Mouse (Mus musculus): ENCODE results near the gene Nav2. TPM values are rescaled to one million over a fixed set of nuclear protein-coding genes. Genes with fewer than 3 reads are reported as not detected.

Nav2 gene
- total RNA-seq, 2 experiments from 2014 or later: 77.1 to 106 TPM

DNA sequence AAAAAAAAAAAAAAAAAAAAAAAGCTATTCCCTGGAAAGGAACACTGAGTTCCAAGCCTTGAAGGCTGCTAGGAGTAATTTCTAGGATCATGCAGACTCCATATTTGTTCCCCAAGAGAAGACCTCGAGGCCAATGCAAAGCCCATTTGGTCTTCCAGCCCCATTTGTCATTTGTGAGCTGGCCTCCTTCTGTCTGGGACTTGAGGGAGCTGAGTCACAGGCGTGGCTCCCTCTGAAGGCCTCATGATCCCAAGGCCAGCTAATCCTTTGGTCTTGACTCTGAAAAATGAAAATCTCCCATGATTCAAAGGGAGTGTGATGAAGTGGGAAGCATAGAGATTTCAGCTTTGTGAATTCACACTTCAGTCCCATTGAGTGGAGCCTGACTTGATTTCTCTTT, 370.0 kb downstream of the Nav2 start:
- DNase-seq (ENCODE audit: low spot score in 2 of 2): no peak
- intact Hi-C loops (cut with DNase I): no loop called here

DNA sequence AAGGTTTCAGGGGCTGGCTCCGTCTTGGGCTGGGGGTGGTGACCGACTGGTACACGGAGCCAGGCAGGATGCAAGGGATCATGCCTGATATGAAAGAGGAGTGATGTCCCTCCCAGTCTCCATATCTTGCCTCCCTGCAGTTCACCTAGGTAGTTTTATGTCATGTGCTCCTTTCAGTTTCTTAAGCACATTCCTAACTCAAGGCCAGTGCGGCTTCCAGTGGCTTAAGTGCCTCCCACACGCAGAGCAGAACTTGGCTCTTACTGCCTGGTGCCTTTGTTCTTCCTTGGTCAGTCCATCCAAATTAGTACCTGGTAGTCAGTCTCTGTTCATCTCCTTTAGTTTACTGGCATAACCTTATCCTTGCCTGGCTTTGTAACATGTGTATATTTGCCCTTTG, 371.9 kb downstream of the Nav2 start:
- intact Hi-C loops (cut with DNase I): no loop called here
- DNase-seq (ENCODE audit: low spot score in 2 of 2): no peak

GRCm38 (mm10) chr7:49282446-49282845, 373.9 kb downstream of the Nav2 start:
- intact Hi-C loops (cut with DNase I): no loop called here
- no peak for DNase-seq (ENCODE audit: low spot score in 2 of 2)

DNA sequence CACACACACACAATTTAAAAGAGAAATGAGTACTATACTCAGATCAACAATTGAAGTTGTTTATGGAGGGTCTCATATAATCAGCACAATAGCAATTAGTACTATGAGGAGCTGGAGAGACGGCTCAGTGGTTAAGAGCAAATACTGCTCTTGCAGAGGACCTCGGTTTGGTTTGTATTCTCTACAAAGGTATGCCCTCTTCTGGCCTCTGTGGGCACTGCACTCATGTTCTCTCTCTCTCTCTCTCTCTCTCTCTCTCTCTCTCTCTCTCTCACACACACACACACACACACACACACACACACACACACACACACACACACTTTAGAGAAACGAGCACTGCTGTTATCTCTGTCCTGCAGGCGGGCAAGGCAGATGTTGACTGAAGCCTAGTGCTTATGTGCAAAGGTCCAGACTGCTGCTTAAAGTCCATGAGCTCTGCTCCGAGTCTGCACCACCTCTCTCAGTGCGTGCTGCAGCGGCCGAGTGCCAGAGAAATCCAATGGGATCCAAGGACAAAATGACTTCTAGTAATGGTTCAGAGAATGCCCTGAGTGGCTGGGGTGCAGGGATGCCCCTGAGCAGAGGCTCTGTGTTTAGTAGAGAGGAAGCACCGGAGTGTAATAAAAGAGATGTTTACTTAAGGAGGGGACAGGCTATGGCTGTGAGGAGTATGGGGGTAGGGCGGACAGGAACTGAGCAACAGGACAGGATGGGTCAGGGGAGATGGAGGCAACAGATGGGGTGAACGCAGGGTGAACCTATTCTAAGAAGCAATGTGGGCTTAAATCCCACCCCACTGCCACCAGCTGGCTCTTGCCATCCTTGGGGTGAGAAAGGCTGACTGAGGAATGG, 375.2 kb downstream of the Nav2 start:
- intact Hi-C loops (cut with DNase I): no loop called here
- DNase-seq (ENCODE audit: low spot score in 2 of 2): no peak

DNA sequence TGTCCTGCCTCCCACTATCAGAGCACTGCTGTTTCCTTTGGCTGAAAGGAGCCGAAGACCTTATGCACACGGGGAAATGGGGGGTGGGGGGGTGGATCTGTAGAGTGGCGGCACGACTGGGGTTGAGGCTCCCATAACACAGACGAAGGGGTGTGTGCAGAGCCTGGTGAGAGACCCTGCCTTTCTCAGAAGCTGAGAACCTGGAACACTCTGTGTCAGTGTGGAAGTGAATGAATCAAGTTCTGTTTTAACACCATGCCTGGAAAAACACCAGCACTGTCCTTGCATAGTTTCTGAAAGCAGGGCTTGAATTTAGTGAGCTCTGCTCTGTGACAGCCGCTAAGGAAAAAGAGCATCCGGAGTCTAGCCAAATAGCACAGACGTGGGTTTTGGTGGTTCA, 379.7 kb downstream of the Nav2 start:
- intact Hi-C loops (cut with DNase I): no loop called here

GRCm38 (mm10) chr7:49290308-49290707, 381.8 kb downstream of the Nav2 start:
- DNase-seq (ENCODE audit: low spot score in 2 of 2): no peak
- intact Hi-C loops (cut with DNase I): no loop called here

More for the DNA sequence above, 379.7 kb downstream of the Nav2 start:
- peak in 1 of 2 experiments; percentile 77 for DNase-seq (ENCODE audit: low spot score in 2 of 2)

GRCm38 (mm10) chr7:49291208-49291892, 382.8 kb downstream of the Nav2 start:
- intact Hi-C loops (cut with DNase I): no loop called here
- no peak for DNase-seq (ENCODE audit: low spot score in 2 of 2)

GRCm38 (mm10) chr7:49297148-49297547, 388.6 kb downstream of the Nav2 start:
- no peak for DNase-seq (ENCODE audit: low spot score in 2 of 2)
- intact Hi-C loops (cut with DNase I): no loop called here

DNA sequence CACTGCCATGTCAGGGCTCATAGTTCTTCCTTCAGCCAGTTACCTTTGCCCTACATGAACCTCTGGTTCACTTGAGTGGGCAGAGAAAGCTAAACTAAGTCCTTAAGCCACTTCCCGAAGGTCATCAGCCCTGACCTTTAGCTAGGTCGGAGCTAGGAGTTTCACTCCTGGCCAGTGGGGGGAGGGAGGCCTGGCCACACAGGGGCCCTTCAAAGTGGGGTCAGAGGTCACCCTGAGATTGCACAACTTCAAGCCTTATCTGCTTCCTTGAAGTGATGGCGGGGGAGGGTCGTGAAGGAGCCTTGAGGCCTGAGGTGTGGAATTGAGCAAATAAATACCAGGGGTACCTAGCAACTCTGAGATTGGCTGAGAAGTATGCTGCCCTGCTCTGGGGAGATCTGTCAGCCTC, 389.9 kb downstream of the Nav2 start:
- DNase-seq (ENCODE audit: low spot score in 2 of 2): no peak
- intact Hi-C loops (cut with DNase I): no loop called here

- intact Hi-C loops (cut with DNase I): no loop called here
- DNase-seq (ENCODE audit: low spot score in 2 of 2): peak in 1 of 2 experiments; percentile 42
These were observed 393.0 kb downstream of the Nav2 start for GRCm38 (mm10) chr7:49301487-49301886.

DNA sequence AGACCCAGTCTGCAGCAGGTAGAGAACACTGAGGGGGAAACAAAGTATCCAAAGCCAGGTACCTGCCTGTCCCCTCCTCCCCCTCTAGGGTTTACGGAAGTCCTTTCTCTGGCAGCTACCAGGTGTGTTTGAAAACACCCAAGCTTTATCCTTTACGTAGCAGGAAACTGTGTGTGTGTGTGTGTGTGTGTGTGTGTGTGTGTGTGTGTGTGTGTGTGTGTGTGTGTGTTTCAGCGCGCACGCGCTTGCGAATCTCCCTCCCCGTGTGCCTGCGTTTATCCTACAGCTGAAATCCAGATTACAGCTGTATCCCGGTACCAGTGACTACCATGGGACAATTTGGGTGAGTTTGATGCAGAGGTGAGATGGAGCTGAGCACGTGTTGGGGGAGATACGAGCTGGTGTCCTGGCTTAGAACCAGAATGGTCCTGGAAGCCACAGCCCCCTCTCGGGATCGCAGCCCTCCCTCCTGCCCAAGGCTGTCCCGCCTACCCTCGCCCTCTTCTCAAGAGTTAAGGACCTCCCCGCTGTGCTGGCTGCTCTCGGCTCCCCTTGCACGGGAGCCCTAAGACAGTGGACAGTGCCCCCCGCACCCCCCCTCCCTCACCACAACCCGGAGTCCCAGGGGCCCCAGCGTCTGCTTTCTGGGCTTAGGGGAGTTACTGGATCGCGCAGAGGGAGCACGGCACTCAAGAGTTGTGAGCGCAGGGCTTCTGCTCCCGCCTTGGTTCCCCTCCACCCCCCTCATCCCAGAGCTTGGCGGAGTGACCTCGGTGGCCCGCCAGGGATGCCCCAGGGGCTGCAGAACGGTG, 395.3 kb downstream of the Nav2 start:
- intact Hi-C loops (cut with DNase I): no loop called here

DNA sequence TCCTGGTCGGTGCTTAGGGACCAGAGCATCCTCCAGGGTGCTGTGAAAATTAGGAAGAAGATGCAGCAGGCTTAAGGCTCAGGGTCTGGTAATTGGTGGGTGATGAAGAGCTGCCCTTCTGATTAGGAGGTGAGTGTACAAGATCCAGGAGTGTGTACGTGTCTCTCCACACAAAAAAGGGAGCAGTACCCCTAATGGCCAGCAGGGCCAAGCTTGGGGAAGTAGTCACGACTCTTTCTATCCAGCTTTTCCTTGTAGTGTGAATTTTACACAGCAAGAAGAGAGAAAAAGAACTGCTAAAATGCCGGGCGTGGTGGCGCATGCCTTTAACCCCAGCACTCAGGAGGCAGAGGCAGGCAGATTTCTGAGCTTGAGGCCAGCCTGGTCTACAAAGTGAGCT, 399.2 kb downstream of the Nav2 start:
- intact Hi-C loops (cut with DNase I): no loop called here
- no peak for DNase-seq (ENCODE audit: low spot score in 2 of 2)

More for the DNA sequence above, 395.3 kb downstream of the Nav2 start:
- no peak for DNase-seq (ENCODE audit: low spot score in 2 of 2)

- no peak for DNase-seq (ENCODE audit: low spot score in 2 of 2)
- intact Hi-C loops (cut with DNase I): no loop called here
These were observed 401.2 kb downstream of the Nav2 start for GRCm38 (mm10) chr7:49309746-49310145.

DNA sequence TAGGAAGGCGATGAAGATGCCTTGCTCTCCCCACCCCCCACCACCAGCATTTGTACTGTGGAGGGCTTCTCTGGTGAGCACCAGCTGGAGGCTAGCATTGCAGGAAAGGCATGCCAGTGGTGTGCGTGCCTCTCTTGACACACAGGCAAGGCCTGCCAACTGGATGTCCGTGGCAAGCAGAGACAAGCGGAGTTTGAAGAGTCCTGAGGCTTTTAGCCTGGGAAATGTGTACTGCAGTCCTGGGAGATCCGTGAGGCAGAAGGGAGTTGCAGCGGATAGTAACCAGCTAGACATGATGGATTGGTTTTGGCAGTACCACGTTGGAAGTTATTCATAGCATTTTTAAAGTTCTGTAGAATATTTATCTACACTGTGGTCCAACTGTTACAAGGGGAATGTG, 405.4 kb downstream of the Nav2 start:
- intact Hi-C loops (cut with DNase I): no loop called here
- no peak for DNase-seq (ENCODE audit: low spot score in 2 of 2)

DNA sequence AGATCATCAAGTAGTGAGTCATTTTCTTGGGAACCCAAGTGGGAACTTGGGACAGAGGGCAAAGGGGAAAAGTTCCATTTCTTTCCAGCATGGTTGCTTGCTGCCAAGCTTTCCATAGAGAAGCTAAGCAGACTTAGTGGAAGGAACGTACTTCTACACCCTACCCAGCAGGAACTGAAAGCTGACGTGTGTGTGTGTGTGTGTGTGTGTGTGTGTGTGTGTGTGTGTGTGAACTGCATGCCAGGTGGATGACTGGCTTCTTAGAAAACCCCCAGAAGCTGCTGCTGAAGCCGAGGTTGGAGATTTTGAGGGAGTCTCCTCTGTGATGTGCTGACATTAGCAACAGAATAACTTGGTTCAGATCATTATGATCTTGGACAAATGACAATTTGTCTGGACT, 406.5 kb downstream of the Nav2 start:
- no peak for DNase-seq (ENCODE audit: low spot score in 2 of 2)
- intact Hi-C loops (cut with DNase I): no loop called here

DNA sequence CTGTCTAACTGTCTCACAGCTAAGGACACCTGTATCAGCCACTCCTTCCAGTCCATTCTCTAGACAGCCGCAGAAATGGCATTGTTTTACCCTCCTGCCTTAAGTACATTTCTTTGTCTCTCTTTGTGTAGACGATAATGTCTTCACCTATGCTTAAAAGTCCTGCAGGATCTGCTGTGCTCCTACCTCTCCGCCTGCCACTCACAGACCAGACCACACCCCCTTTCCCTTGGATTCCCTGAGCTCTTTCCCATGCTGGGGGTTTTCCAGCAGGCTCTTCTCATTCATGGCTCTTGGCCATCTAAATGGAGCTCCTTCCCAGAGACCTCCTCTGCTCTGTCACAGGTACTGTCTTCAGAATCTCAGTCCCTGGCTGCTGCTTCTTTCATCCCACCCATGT, 408.1 kb downstream of the Nav2 start:
- intact Hi-C loops (cut with DNase I): no loop called here
- no peak for DNase-seq (ENCODE audit: low spot score in 2 of 2)

- DNase-seq (ENCODE audit: low spot score in 2 of 2): no peak
- intact Hi-C loops (cut with DNase I): no loop called here
These were observed 409.8 kb downstream of the Nav2 start for GRCm38 (mm10) chr7:49318183-49318897.

DNA sequence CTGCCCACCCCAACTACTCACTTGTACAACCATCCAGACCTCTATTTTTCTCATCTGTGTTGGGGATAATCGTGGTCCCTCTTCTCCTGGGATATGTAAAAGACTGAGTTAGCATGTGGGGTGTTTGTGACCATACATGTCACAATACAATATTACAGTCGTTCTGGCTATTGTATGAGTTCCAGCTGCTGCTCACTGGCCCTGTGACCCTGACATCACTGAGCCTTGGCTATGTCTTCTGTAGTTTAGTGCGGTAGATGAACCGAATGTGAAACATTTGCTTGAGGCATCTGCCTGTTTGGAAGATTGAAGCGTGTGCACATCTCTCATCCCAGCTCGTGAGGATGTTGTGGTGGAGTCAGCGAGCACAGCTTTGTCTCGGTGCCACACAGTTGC, 410.4 kb downstream of the Nav2 start:
- no peak for DNase-seq (ENCODE audit: low spot score in 2 of 2)
- intact Hi-C loops (cut with DNase I): no loop called here

GRCm38 (mm10) chr7:49319981-49320380, 411.5 kb downstream of the Nav2 start:
- intact Hi-C loops (cut with DNase I): no loop called here

GRCm38 (mm10) chr7:49321124-49321531, 412.6 kb downstream of the Nav2 start:
- DNase-seq (ENCODE audit: low spot score in 2 of 2): peak in 1 of 2 experiments; percentile 29
- intact Hi-C loops (cut with DNase I): no loop called here

More at GRCm38 (mm10) chr7:49319981-49320380, 411.5 kb downstream of the Nav2 start:
- DNase-seq (ENCODE audit: low spot score in 2 of 2): no peak
